Mouse (Mus musculus) neutrophil, adult 65 days (primary cell): ENCODE results near the gene Ndufa5. TPM values are rescaled to one million over a fixed set of nuclear protein-coding genes. Genes with fewer than 3 reads are reported as not detected.

Source experiments
- total RNA-seq: library from RNA; stranded (reverse); gene quantifications from 2 replicates; pipeline ENCODE4 v1.2.4, GENCODE M21; 2023

Ndufa5 gene
- total RNA-seq: 30.8 and 35.0 TPM in 2 replicates

GRCm38 (mm10) chr6:24527155-24528063, at the start of gene Ndufa5:
Ndufa5 (minus strand) TSS chr6:24528013.

GRCm38 (mm10) chr6:24528064-24528243, 141 bp upstream of the Ndufa5 start, which contains the start of gene Asb15:
Asb15 (plus strand) TSS chr6:24528144.

GRCm38 (mm10) chr6:24514552-24515284, 13.1 kb downstream of the Ndufa5 start, which contains the start of gene Iqub:
Iqub (minus strand) TSS chr6:24515067.

Other genes with a start within 250 kb of the Ndufa5 start
- gene Iqub, start 12.9 kb downstream of the Ndufa5 start, total RNA-seq: not detected in 2 replicates
- gene Asb15, start 131 bp upstream of the Ndufa5 start, total RNA-seq: not detected in 2 replicates
- gene Lmod2, start 69.7 kb upstream of the Ndufa5 start, total RNA-seq: not detected in 2 replicates
- 37.2 and 47.7 TPM in 2 replicates for gene Wasl, start 137.0 kb upstream of the Ndufa5 start, total RNA-seq
- gene Hyal6, start 205.2 kb upstream of the Ndufa5 start, total RNA-seq: not detected in 2 replicates
- not detected in 2 replicates for gene Hyal4, start 220.3 kb upstream of the Ndufa5 start, total RNA-seq